Mouse (Mus musculus): ENCODE measurements around the gene Farp1. TPM values are rescaled to one million over a fixed set of nuclear protein-coding genes. Genes with fewer than 3 reads are reported as not detected.

Gene Farp1
- polyA plus RNA-seq, 1 experiment from 2014 or later = 34.2 TPM

GRCm38 (mm10) chr14:121219226-121220039, 184.4 kb downstream of the Farp1 start:
- H3K4me2 ChIP-seq (ENCODE audit: low read depth, low read length) = no peak overlapping the region
- no peak for ATAC-seq (ENCODE audit: low read depth)
- peaks cover 33% of the 10 kb centered on the region for H3K36me3 ChIP-seq (ENCODE audit: control insufficient read depth, insufficient read depth, low read length)
- H3K4me3 ChIP-seq (ENCODE audit: low read depth, low read length) = no peak overlapping the region
- peaks cover 11% of the 10 kb centered on the region for H3K4me1 ChIP-seq (ENCODE audit: control insufficient read depth, insufficient read depth, low read length)
- no peak overlapping the region for H3K27ac ChIP-seq (replicated peaks; ENCODE audit: low read depth, low read length)
- WGBS = 70% methylated on average over 10 of the region's 10 CpGs
- DNase-seq (ENCODE audit: low spot score) = no peak
- H3K27me3 ChIP-seq (replicated peaks; ENCODE audit: control insufficient read depth, insufficient read depth, low read length) = no peaks in the 10 kb centered on the region
- H3K9ac ChIP-seq (ENCODE audit: low read depth, low read length) = no peak overlapping the region
- no peaks in the 10 kb centered on the region for H3K9me3 ChIP-seq (ENCODE audit: control insufficient read depth, low read length)

DNA sequence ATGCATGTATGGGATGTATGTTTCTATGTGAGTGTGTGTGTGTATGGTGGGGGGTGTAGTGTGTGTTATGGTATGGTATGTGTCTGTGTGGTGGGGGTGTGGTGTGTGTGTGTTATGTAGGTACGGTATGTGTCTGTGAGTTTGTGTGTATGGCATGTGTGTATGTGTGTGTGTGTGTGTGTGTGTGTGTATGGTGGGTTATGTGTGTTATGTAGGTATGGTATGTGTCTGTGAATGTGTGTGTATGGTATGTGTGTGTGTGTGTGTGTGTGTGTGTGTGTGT, 185.0 kb downstream of the Farp1 start:
- Histone ChIP-seq H3K9ac (ENCODE audit: low read depth, low read length) (no peak overlapping the region), H3K27me3 (replicated peaks; ENCODE audit: control insufficient read depth, insufficient read depth, low read length) (no peaks in the 10 kb centered on the region), H3K27ac (replicated peaks; ENCODE audit: low read depth, low read length) (no peak overlapping the region), H3K4me1 (ENCODE audit: control insufficient read depth, insufficient read depth, low read length) (peaks cover 11% of the 10 kb centered on the region), H3K36me3 (ENCODE audit: control insufficient read depth, insufficient read depth, low read length) (peaks cover 37% of the 10 kb centered on the region), H3K9me3 (ENCODE audit: control insufficient read depth, low read length) (no peaks in the 10 kb centered on the region), H3K4me2 (ENCODE audit: low read depth, low read length) (no peak overlapping the region), H3K4me3 (ENCODE audit: low read depth, low read length) (no peak overlapping the region)
- WGBS = 100% methylated on average over 1 of the region's 1 CpGs
- ATAC-seq (ENCODE audit: low read depth) = no peak
- DNase-seq (ENCODE audit: low spot score) = no peak

- Histone ChIP-seq H3K27me3 (replicated peaks; ENCODE audit: control insufficient read depth, insufficient read depth, low read length) (no peaks in the 10 kb centered on the region), H3K4me2 (ENCODE audit: low read depth, low read length) (no peak overlapping the region), H3K9ac (ENCODE audit: low read depth, low read length) (no peak overlapping the region), H3K4me3 (ENCODE audit: low read depth, low read length) (no peak overlapping the region), H3K4me1 (ENCODE audit: control insufficient read depth, insufficient read depth, low read length) (peaks cover 11% of the 10 kb centered on the region), H3K27ac (replicated peaks; ENCODE audit: low read depth, low read length) (no peak overlapping the region), H3K36me3 (ENCODE audit: control insufficient read depth, insufficient read depth, low read length) (peaks cover 41% of the 10 kb centered on the region), H3K9me3 (ENCODE audit: control insufficient read depth, low read length) (no peaks in the 10 kb centered on the region)
- ATAC-seq (ENCODE audit: low read depth) (no peak), DNase-seq (ENCODE audit: low spot score) (peak; percentile 63)
- 76% methylated on average over 5 of the region's 5 CpGs for WGBS
Observed at GRCm38 (mm10) chr14:121220723-121221122, 185.7 kb downstream of the Farp1 start.

DNA sequence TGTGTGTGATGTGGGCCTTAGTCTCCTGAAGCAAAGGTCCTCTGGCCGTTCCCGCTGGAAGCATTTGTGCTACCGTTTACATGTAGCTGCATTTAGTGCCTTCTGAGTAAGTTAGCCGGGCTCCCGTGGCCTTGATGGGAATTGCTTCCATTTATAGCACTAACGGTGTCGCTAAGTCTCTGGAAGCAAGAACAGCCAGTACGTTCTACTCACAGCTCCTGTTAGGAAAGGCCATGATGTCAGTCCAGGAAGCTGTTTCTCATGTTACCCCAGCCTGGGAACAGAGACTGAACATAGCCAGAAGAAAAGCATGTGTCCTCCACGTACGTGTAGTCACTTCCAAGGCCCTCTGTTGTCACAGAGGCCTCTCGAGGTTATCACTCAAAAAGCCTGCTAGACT, 190.8 kb downstream of the Farp1 start:
- Histone ChIP-seq H3K27me3 (replicated peaks; ENCODE audit: control insufficient read depth, insufficient read depth, low read length) (no peaks in the 10 kb centered on the region), H3K4me1 (ENCODE audit: control insufficient read depth, insufficient read depth, low read length) (no peaks in the 10 kb centered on the region), H3K9me3 (ENCODE audit: control insufficient read depth, low read length) (no peaks in the 10 kb centered on the region), H3K4me3 (ENCODE audit: low read depth, low read length) (no peak overlapping the region), H3K4me2 (ENCODE audit: low read depth, low read length) (no peak overlapping the region), H3K27ac (replicated peaks; ENCODE audit: low read depth, low read length) (peak overlapping the region; percentile 46), H3K36me3 (ENCODE audit: control insufficient read depth, insufficient read depth, low read length) (peaks cover 54% of the 10 kb centered on the region), H3K9ac (ENCODE audit: low read depth, low read length) (no peak overlapping the region)
- 59% methylated on average over 11 of the region's 11 CpGs for whole genome bisulfite sequencing
- ATAC-seq (ENCODE audit: low read depth) (peak; percentile 27; the same call in 1 of the 2 replicates), DNase-seq (ENCODE audit: low spot score) (no peak)

DNA sequence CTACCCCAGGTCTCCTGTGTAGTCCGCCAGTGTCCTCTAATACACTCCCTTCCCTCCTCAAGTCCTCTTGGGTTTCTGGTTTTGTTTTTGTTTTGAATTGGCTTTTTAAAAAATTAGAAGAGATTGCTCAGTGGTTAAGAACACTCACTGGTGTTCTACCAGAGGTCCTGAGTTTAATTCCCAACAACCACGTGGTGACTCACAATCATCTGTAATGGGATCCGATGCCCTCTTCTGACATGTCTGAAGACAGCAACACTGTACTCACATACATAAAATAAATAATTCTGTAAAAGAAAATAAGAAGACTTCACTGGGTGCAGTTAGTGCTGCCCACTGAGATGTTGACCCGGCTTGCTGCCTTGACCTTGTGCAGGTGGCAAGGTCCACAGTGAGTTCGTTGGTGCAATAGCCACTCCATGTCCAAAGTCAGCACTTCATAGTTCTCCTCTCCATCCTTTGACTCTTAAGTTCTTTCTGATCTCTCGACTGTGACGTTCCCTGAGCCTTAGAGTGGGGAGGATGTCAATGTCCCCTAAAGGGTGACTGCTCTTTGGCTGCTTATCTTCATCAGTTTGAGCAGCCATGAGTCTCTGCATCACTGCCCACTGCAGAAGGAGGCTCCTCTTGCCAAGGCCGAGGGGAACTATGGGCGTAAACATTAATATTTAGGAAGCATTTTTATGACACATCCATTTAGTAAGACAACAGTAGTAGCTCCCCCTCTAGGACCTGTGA, 194.2 kb downstream of the Farp1 start:
- Histone ChIP-seq H3K4me1 (ENCODE audit: control insufficient read depth, insufficient read depth, low read length) (no peaks in the 10 kb centered on the region), H3K9ac (ENCODE audit: low read depth, low read length) (no peak overlapping the region), H3K36me3 (ENCODE audit: control insufficient read depth, insufficient read depth, low read length) (peaks cover 56% of the 10 kb centered on the region), H3K9me3 (ENCODE audit: control insufficient read depth, low read length) (no peaks in the 10 kb centered on the region), H3K27me3 (replicated peaks; ENCODE audit: control insufficient read depth, insufficient read depth, low read length) (no peaks in the 10 kb centered on the region), H3K4me2 (ENCODE audit: low read depth, low read length) (no peak overlapping the region), H3K27ac (replicated peaks; ENCODE audit: low read depth, low read length) (no peak overlapping the region), H3K4me3 (ENCODE audit: low read depth, low read length) (no peak overlapping the region)
- ATAC-seq (ENCODE audit: low read depth) (no peak), DNase-seq (ENCODE audit: low spot score) (no peak)
- 85% methylated on average over 9 of the region's 9 CpGs for WGBS

- no peaks in the 10 kb centered on the region for H3K4me1 ChIP-seq (ENCODE audit: control insufficient read depth, insufficient read depth, low read length)
- no peaks in the 10 kb centered on the region for H3K27me3 ChIP-seq (replicated peaks; ENCODE audit: control insufficient read depth, insufficient read depth, low read length)
- no peak overlapping the region for H3K4me2 ChIP-seq (ENCODE audit: low read depth, low read length)
- peaks cover 48% of the 10 kb centered on the region for H3K36me3 ChIP-seq (ENCODE audit: control insufficient read depth, insufficient read depth, low read length)
- no peak for ATAC-seq (ENCODE audit: low read depth)
- no peak overlapping the region for H3K27ac ChIP-seq (replicated peaks; ENCODE audit: low read depth, low read length)
- no peak overlapping the region for H3K4me3 ChIP-seq (ENCODE audit: low read depth, low read length)
- no peak for DNase-seq (ENCODE audit: low spot score)
- 91% methylated on average over 8 of the region's 8 CpGs for WGBS
- H3K9ac ChIP-seq (ENCODE audit: low read depth, low read length) = no peak overlapping the region
- no peaks in the 10 kb centered on the region for H3K9me3 ChIP-seq (ENCODE audit: control insufficient read depth, low read length)
Observed at GRCm38 (mm10) chr14:121231232-121231631, 196.2 kb downstream of the Farp1 start.

DNA sequence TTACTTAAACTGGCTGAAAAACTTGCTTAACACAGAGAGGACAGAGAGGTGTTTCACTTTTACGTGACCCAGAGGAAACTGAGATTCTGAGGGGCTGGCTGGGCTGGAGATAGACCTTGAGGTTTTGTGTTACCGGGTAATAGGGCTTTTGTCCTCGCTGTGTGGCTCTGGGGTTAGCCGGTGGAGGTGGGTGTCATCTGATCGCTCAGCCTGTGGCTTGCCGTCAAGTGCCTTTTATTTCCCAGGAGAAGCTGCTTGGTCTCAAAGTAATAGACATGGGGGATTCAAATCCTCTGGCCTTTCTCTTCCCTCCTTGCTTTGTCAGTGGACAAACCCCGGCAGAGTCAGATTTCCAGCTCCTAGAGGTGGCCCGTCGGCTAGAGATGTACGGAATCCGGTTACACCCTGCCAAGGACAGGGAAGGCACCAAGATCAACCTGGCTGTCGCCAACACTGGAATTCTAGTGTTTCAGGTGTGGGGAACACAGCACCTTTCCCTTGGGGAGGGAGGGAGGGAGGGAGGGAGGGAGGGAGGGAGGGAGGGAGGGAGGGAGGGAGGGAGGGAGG, 199.8 kb downstream of the Farp1 start:
- 39% methylated on average over 12 of the region's 12 CpGs for WGBS
- Histone ChIP-seq H3K27ac (replicated peaks; ENCODE audit: low read depth, low read length) (no peak overlapping the region), H3K27me3 (replicated peaks; ENCODE audit: control insufficient read depth, insufficient read depth, low read length) (no peaks in the 10 kb centered on the region), H3K4me1 (ENCODE audit: control insufficient read depth, insufficient read depth, low read length) (no peaks in the 10 kb centered on the region), H3K9me3 (ENCODE audit: control insufficient read depth, low read length) (no peaks in the 10 kb centered on the region), H3K36me3 (ENCODE audit: control insufficient read depth, insufficient read depth, low read length) (peaks cover 71% of the 10 kb centered on the region), H3K4me3 (ENCODE audit: low read depth, low read length) (no peak overlapping the region), H3K9ac (ENCODE audit: low read depth, low read length) (no peak overlapping the region), H3K4me2 (ENCODE audit: low read depth, low read length) (no peak overlapping the region)
- ATAC-seq (ENCODE audit: low read depth) = peak; percentile 84
- peak; percentile 59 for DNase-seq (ENCODE audit: low spot score)

DNA sequence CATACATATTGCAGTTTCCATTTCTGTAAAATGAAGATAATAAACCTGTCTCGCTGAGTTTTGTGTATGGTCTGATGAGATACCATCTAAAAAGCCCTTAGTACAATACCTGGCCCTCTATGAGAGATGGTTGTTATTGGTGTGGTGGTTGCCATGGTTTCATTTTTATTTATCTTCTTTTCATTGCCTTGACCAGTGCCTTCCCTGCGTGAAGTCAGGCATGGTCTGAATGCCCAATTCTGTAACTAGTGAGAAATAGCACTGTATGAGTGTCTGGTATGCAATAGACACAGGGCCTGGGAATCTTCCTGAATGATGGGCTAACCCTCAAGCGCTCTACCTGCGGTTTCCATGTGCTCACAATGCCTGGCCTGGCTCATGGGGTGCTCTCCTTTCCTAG, 201.7 kb downstream of the Farp1 start:
- Histone ChIP-seq H3K36me3 (ENCODE audit: control insufficient read depth, insufficient read depth, low read length) (peaks cover 74% of the 10 kb centered on the region), H3K9me3 (ENCODE audit: control insufficient read depth, low read length) (no peaks in the 10 kb centered on the region), H3K27ac (replicated peaks; ENCODE audit: low read depth, low read length) (no peak overlapping the region), H3K9ac (ENCODE audit: low read depth, low read length) (no peak overlapping the region), H3K4me2 (ENCODE audit: low read depth, low read length) (no peak overlapping the region), H3K4me1 (ENCODE audit: control insufficient read depth, insufficient read depth, low read length) (no peaks in the 10 kb centered on the region), H3K27me3 (replicated peaks; ENCODE audit: control insufficient read depth, insufficient read depth, low read length) (no peaks in the 10 kb centered on the region), H3K4me3 (ENCODE audit: low read depth, low read length) (no peak overlapping the region)
- WGBS = 93% methylated on average over 4 of the region's 4 CpGs
- no peak for DNase-seq (ENCODE audit: low spot score)
- ATAC-seq (ENCODE audit: low read depth) = no peak
